Mouse (Mus musculus) hindbrain, postnatal 0 days (tissue): Measurements from ENCODE around the gene Slc2a13. TPM values are rescaled to one million over a fixed set of nuclear protein-coding genes. Genes with fewer than 3 reads are reported as not detected.

Source experiments
- ATAC-seq: fragments of 200-750 bp; cut with Nextera tagmentation; 2 replicates; pipeline ENCODE4 v1.8.0; 2017; ENCODE audit warnings: mild to moderate bottlenecking, moderate TSS enrichment, moderate library complexity
- DNase-seq: peaks from one replicate; pipeline ENCODE4 v3.0.0-alpha.2; 2015; ENCODE audit warnings: low spot score
- H3K27ac ChIP-seq: fragments of 300-500 bp; sonication (generic); 2 replicates; pipeline ENCODE4 v1.5.1; 2014; ENCODE audit warnings: mild to moderate bottlenecking
- H3K27me3 ChIP-seq: fragments of 300-500 bp; sonication (generic); 2 replicates; pipeline ENCODE4 v1.6.1; 2014; ENCODE audit warnings: low read length, mixed read lengths; ENCODE audit not compliant: insufficient read depth
- H3K36me3 ChIP-seq: fragments of 300-500 bp; sonication (generic); 2 replicates; pipeline ENCODE4 v1.6.1; 2014; ENCODE audit warnings: low read length, mixed read lengths; ENCODE audit not compliant: insufficient read depth
- H3K4me1 ChIP-seq: fragments of 300-500 bp; sonication (generic); 2 replicates; pipeline ENCODE4 v1.6.1; 2014; ENCODE audit warnings: antibody characterized with exemption, low read length, mixed read lengths; ENCODE audit not compliant: insufficient read depth
- H3K4me2 ChIP-seq: fragments of 300-500 bp; sonication (generic); 2 replicates; pipeline ENCODE4 v1.6.1; 2014; ENCODE audit warnings: low read depth, mild to moderate bottlenecking, low read length, moderate library complexity, mixed read lengths
- H3K4me3 ChIP-seq: fragments of 300-500 bp; sonication (generic); 2 replicates; pipeline ENCODE4 v1.5.1; 2014; ENCODE audit warnings: low read length
- H3K9ac ChIP-seq: fragments of 300-500 bp; sonication (generic); replicated peaks from 2 replicates; pipeline ENCODE4 v1.6.1; 2014; ENCODE audit warnings: mild to moderate bottlenecking, low read length, moderate library complexity, mixed read lengths
- H3K9me3 ChIP-seq: fragments of 300-500 bp; sonication (generic); 2 replicates; pipeline ENCODE4 v1.6.1; 2016; ENCODE audit warnings: low read length, mixed read lengths
- CTCF ChIP-seq: IDR thresholded peaks from 2 replicates; pipeline ENCODE4 v1.5.1; 2016; ENCODE audit warnings: antibody characterized with exemption, control low read depth, low read depth
- WGBS: fragments of 180-500 bp; shearing (Covaris S2); extraction: QIAGEN DNeasy Blood & Tissue Kit; methylation state at CpG from one replicate; pipeline ENCODE4 v1.1.7; 2014; 5-methylcytosine and 5-hydroxymethylcytosine counted together
- polyA plus RNA-seq: library from polyadenylated mRNA; unstranded; fragments of >200 nt; fragmentation: Nextera tagmentation; extraction: Ambion mirVana; gene quantifications from 2 replicates; pipeline ENCODE4 v1.2.1, GENCODE M21; 2015
- total RNA-seq: library from RNA; depleted of rRNA; stranded (reverse); fragments of >200 nt; gene quantifications from 2 replicates; pipeline ENCODE4 v1.2.3, GENCODE M21; 2014

The Slc2a13 gene
- total and polyA plus RNA-seq, 2 experiments from 2014 or later, result 4.3 to 27.9 TPM

DNA sequence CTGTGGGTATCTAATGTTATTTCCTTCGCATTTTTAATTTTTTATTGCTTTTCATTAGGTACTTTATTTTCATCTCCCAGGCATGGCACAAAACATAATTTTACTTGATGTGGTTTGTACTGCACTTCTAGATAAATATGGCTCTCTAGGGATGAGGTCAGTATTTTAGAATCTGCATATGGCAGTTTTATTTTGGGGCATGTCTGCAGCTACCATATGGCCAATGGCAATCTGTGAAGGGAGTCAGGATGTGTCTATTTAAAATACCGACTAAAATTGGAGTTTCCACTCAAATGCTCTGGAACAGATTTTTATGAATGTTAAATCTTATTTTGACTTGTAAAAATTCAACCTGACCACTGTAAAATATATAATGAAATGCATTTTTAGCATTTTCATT, 133.2 kb downstream of the Slc2a13 start:
- Histone ChIP-seq H3K27ac (no peak overlapping the region), H3K4me1 (no peaks in the 10 kb centered on the region), H3K36me3 (no peaks in the 10 kb centered on the region), H3K27me3 (no peaks in the 10 kb centered on the region), H3K4me3 (no peak overlapping the region), H3K4me2 (no peak overlapping the region), H3K9me3 (no peaks in the 10 kb centered on the region), H3K9ac (no peak overlapping the region)
- DNase-seq, result no peak
- WGBS, result 82% methylated on average over 2 of the region's 2 CpGs
- ATAC-seq, result no peak
- no peak for TF ChIP-seq CTCF

DNA sequence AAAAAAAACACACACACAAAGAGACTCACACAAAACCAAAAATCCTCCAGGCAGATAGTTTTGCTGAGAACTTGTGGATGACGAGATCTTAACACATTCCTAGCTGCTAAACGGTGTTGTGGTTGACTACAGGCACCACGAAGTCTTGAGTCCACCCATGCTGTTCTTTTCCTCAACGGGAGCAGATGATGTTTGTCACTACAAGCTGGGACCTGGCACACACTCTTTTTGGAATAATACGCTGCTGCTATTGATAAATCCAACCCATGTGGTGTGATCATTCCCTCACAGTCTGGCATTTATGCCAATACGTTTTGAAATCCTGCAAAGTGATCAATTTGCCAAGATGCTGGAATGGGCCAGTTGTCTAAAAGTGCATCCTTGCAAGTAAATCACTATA, 147.6 kb downstream of the Slc2a13 start:
- H3K36me3 ChIP-seq, result no peaks in the 10 kb centered on the region
- H3K4me1 ChIP-seq, result no peaks in the 10 kb centered on the region
- DNase-seq (no peak), ATAC-seq (no peak)
- H3K4me2 ChIP-seq, result no peak overlapping the region
- H3K27me3 ChIP-seq, result no peaks in the 10 kb centered on the region
- WGBS, result 80% methylated on average over 6 of the region's 6 CpGs
- no peak overlapping the region for H3K9ac ChIP-seq
- no peaks in the 10 kb centered on the region for H3K9me3 ChIP-seq
- no peak for TF ChIP-seq CTCF
- no peak overlapping the region for H3K27ac ChIP-seq
- no peak overlapping the region for H3K4me3 ChIP-seq

DNA sequence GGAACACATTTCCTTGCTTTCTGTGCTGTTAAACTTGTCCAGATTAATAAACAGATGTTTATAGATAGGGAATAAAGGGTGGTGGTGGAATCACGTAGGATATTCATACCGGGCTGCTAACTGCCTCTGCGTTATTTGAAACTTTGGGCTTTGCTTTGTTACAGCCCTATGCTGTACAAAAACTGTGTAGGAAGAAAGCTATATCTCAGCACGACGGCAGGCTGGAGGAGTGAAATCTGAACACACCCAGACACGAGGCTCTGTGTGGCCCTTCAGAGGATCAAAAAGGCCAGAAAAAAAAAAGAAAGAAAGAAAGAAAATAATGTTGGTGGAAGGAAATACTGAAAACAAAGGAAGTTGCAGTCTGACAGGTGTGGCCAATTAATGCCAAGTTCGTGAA, 166.1 kb downstream of the Slc2a13 start:
- Histone ChIP-seq H3K9me3 (no peaks in the 10 kb centered on the region), H3K27ac (no peak overlapping the region)
- no peak for ATAC-seq

DNA sequence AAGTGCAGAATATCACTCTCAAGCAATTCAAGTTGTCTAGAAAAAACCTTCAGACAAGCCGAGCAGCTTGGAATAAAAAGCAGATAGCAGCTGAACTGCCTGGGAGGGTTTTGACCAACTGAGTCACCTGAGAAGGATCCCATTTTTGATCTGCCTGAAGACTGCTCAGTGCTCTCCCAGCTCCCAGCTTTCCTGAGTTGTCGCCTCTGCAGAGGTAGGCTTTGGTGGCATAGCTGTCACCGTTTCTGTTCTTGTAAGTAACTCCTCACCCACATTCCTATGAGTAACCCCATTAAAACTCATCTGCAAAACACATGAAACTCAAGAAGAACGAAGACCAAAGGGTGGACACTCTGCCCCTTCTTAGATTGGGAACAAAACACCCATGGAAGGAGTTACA, 177.9 kb downstream of the Slc2a13 start:
- WGBS, result 91% methylated on average over 4 of the region's 4 CpGs
- Histone ChIP-seq H3K4me1 (no peaks in the 10 kb centered on the region), H3K9me3 (no peaks in the 10 kb centered on the region), H3K9ac (no peak overlapping the region), H3K4me3 (no peak overlapping the region), H3K27me3 (no peaks in the 10 kb centered on the region), H3K4me2 (no peak overlapping the region), H3K36me3 (no peaks in the 10 kb centered on the region), H3K27ac (no peak overlapping the region)
- no peak for DNase-seq
- TF ChIP-seq CTCF, result no peak
- ATAC-seq, result no peak

More for the DNA sequence above, 166.1 kb downstream of the Slc2a13 start:
- H3K27me3 ChIP-seq, result no peaks in the 10 kb centered on the region
- DNase-seq, result no peak
- 67% methylated on average over 7 of the region's 7 CpGs for WGBS
- H3K4me3 ChIP-seq, result no peak overlapping the region
- H3K4me2 ChIP-seq, result no peak overlapping the region
- TF ChIP-seq CTCF, result no peak
- H3K36me3 ChIP-seq, result no peaks in the 10 kb centered on the region
- H3K9ac ChIP-seq, result no peak overlapping the region
- H3K4me1 ChIP-seq, result no peaks in the 10 kb centered on the region

DNA sequence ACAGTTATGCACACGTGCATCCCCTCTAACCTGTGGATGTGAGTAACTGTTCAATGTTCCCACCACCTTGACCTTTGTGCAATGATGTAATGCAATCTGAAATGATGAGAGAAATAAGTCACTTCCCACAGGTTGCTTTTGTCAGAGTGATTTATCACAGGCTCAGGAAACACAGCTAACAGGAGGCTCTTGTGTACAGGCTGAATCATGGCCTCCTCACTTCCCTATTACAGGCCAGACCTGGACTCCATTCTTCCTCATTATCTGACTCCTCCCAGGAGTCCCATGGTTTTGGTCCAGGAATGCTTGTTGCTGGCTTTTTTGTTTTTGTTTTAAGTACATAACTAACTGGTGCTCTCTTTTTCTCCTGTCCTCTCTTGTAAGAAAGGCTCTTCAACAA, 189.4 kb downstream of the Slc2a13 start:
- no peaks in the 10 kb centered on the region for H3K27me3 ChIP-seq
- H3K4me3 ChIP-seq, result no peak overlapping the region
- WGBS, result 94% methylated on average over 1 of the region's 1 CpGs
- TF ChIP-seq CTCF, result no peak
- H3K4me1 ChIP-seq, result no peaks in the 10 kb centered on the region
- DNase-seq (no peak), ATAC-seq (no peak)
- H3K9me3 ChIP-seq, result no peaks in the 10 kb centered on the region
- no peak overlapping the region for H3K9ac ChIP-seq
- no peak overlapping the region for H3K27ac ChIP-seq
- H3K36me3 ChIP-seq, result no peaks in the 10 kb centered on the region
- no peak overlapping the region for H3K4me2 ChIP-seq

DNA sequence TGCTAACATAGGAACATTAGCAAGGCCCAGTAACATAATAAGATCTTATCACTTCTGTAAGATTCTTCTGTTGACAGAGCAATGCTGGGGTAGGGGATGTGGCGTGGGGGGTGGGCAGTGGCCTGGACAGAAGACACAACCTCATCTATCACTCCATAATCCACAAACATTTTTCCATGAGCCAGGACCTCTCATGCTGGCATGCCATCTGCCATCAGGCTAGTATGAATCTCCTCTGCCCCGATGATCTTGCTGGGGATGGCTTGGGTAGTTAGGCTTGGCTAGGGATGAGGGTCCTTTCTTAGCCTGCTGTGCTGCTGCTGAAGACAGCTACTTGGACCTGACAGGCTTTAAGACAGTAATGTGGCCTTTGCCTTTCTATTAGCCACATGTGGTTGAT, 190.5 kb downstream of the Slc2a13 start:
- no peak for ATAC-seq
- Histone ChIP-seq H3K27me3 (no peaks in the 10 kb centered on the region), H3K27ac (no peak overlapping the region), H3K9ac (no peak overlapping the region), H3K9me3 (no peaks in the 10 kb centered on the region), H3K4me3 (no peak overlapping the region), H3K4me2 (no peak overlapping the region), H3K4me1 (peaks cover 1% of the 10 kb centered on the region; the same call in 1 of the 2 replicates), H3K36me3 (no peaks in the 10 kb centered on the region)
- DNase-seq, result no peak
- 85% methylated on average over 2 of the region's 2 CpGs for WGBS
- no peak for TF ChIP-seq CTCF

DNA sequence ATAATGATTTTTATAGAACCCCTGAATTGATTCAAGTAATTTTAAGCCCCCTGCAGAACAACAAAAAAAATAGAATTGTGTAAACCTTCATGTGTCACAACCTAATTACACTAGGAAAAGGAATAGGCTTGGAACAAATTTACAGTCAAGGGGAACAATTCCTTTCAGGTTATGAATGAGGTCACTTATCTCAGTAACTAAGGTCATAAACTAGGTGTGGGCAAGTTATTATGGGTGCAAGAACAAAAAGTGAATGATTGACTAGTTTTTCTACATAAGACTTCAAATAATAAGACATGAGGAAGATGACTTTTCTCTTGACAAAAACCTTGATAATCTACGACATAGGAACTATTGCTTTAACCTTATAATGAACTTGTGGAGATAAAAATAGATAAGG, 191.2 kb downstream of the Slc2a13 start:
- no peak for TF ChIP-seq CTCF
- Histone ChIP-seq H3K4me3 (no peak overlapping the region), H3K27ac (no peak overlapping the region), H3K4me1 (peaks cover 3% of the 10 kb centered on the region; the same call in 1 of the 2 replicates), H3K27me3 (no peaks in the 10 kb centered on the region), H3K36me3 (no peaks in the 10 kb centered on the region), H3K9me3 (no peaks in the 10 kb centered on the region), H3K9ac (no peak overlapping the region), H3K4me2 (no peak overlapping the region)
- 83% methylated on average over 1 of the region's 1 CpGs for WGBS
- ATAC-seq (no peak), DNase-seq (no peak)
